In the genomic region with DNA sequence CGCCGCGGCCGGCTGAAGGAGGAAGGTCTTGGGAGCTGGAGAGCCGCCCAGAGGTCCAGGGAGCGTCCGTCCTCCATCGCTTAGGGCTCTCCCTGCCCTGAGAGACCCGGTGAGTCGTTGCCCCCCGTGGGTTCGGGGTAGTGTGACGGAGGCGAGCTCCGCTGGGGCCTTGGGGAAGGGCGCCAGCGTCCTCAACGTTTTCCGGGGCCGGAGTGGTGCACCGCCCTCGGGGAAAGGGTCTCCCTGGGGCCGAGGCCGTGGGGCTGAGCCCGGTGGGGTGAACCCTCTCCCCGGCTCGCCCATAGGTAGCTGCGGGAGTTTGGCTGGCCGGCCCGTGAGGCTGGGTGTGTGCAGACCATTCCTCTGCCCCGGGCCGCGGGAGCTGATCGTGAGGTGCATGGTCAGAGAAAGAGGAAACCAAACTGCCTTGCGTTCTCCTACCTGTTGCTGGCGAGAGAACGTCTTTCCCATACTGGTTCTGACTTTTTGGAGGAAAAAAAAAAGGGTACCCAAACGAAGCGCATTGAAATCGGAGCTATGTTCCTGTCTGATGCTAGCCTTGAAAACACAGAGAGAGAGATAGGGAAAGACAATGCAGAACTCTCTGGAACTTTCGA, we compare ENCODE assay signal across 8 mouse cellular contexts. TPM values are rescaled to one million over a fixed set of nuclear protein-coding genes. Genes with fewer than 3 reads are reported as not detected.
DNase-seq lines count a peak whose midpoint lies in the region; ATAC-seq and TF ChIP-seq lines count a peak whose summit lies in the region.

No protein-coding gene starts in this region.

- no peak for DNase-seq in kidney, postnatal 14 days
- DNase-seq in ES-E14 (ENCODE audit: low read depth, low spot score), result no peak
- DNase-seq in midbrain, embryonic 14.5 days, result no peak
- DNase-seq in left cerebral cortex, adult 8-10 months (ENCODE audit: low spot score in 2 of 2), result no peak
- DNase-seq in thymus, adult 18-20 months, result no peak

- no peaks in the 10 kb centered on the region for H3K27me3 ChIP-seq in kidney, embryonic 14.5 days (ENCODE audit: control insufficient read depth, insufficient read depth, low read length)
- H3K27me3 ChIP-seq in embryonic facial prominence, embryonic 13.5 days, result no peaks in the 10 kb centered on the region
- H3K27me3 ChIP-seq in midbrain, embryonic 14.5 days (ENCODE audit: control insufficient read depth, insufficient read depth, low read length), result no peaks in the 10 kb centered on the region

- H3K4me1 ChIP-seq in kidney, embryonic 14.5 days (ENCODE audit: control insufficient read depth, insufficient read depth, low read length), result no peaks in the 10 kb centered on the region
- H3K4me1 ChIP-seq in ES-E14 (ENCODE audit: control insufficient read depth in 2 of 2, insufficient read depth in 2 of 2, low read length in 2 of 2, poor library complexity in 1 of 2), result peaks cover 2% of the 10 kb centered on the region in 2 experiments; a peak in 3 of 4 replicates
- H3K4me1 ChIP-seq in embryonic facial prominence, embryonic 13.5 days, result peaks cover 11% of the 10 kb centered on the region
- peaks cover 22% of the 10 kb centered on the region for H3K4me1 ChIP-seq in midbrain, embryonic 14.5 days (ENCODE audit: control insufficient read depth, insufficient read depth, low read length)

- in situ Hi-C loops in ES-E14 (cut with MboI; ENCODE audit: low sequenced_read_pairs in 2 of 2, unreplicated experiment in 2 of 2), result no loop called here

- peak overlapping the region; percentile 45 for H3K4me2 ChIP-seq in kidney, embryonic 14.5 days (replicated peaks; ENCODE audit: low read depth, low read length)
- H3K4me2 ChIP-seq in embryonic facial prominence, embryonic 13.5 days, result peak overlapping the region; percentile 63
- peak overlapping the region; percentile 78 for H3K4me2 ChIP-seq in midbrain, embryonic 14.5 days (ENCODE audit: low read length)

- peaks cover 4% of the 10 kb centered on the region; the same call in 1 of the 2 replicates for H3K36me3 ChIP-seq in kidney, embryonic 14.5 days (ENCODE audit: control insufficient read depth, insufficient read depth, low read length)
- H3K36me3 ChIP-seq in ES-E14 (ENCODE audit: control insufficient read depth, insufficient read depth, low read length, poor library complexity, severe bottlenecking), result peaks cover 3% of the 10 kb centered on the region
- no peaks in the 10 kb centered on the region for H3K36me3 ChIP-seq in embryonic facial prominence, embryonic 13.5 days
- H3K36me3 ChIP-seq in midbrain, embryonic 14.5 days (ENCODE audit: control insufficient read depth, insufficient read depth, low read length), result no peaks in the 10 kb centered on the region

- H3K4me3 ChIP-seq in kidney, embryonic 14.5 days (ENCODE audit: low read length), result peak overlapping the region; percentile 98
- peak overlapping the region; percentile 88 to 99 for H3K4me3 ChIP-seq in ES-E14 (ENCODE audit: insufficient read depth in 1 of 2, low read depth in 1 of 2, low read length in 2 of 2, poor library complexity in 1 of 2, severe bottlenecking in 1 of 2)
- peak overlapping the region; percentile 95 for H3K4me3 ChIP-seq in embryonic facial prominence, embryonic 13.5 days
- peak overlapping the region; percentile 90 for H3K4me3 ChIP-seq in midbrain, embryonic 14.5 days (replicated peaks; ENCODE audit: low read depth, low read length)

- H3K9me3 ChIP-seq in kidney, embryonic 14.5 days (ENCODE audit: control insufficient read depth, low read length), result no peaks in the 10 kb centered on the region
- no peaks in the 10 kb centered on the region for H3K9me3 ChIP-seq in ES-E14 (ENCODE audit: control insufficient read depth, insufficient read depth, low read depth, low read length)
- H3K9me3 ChIP-seq in embryonic facial prominence, embryonic 13.5 days, result no peaks in the 10 kb centered on the region
- H3K9me3 ChIP-seq in midbrain, embryonic 14.5 days (ENCODE audit: control insufficient read depth, low read length), result no peaks in the 10 kb centered on the region

- peak; percentile 85 for ATAC-seq in kidney, embryonic 14.5 days (ENCODE audit: low FRiP score, low TSS enrichment)
- peak; percentile 71 for ATAC-seq in embryonic facial prominence, embryonic 13.5 days (ENCODE audit: insufficient number of reproducible peaks, insufficient read depth, low FRiP score, low TSS enrichment, low read depth)
- peak; percentile 8 for ATAC-seq in inflammation-experienced regulatory T-cells, adult 6 months
- peak; percentile 82; the same call in 1 of the 2 replicates for ATAC-seq in midbrain, embryonic 14.5 days (ENCODE audit: low FRiP score, low TSS enrichment)

- 0% methylated on average over 40 of the region's 41 CpGs for WGBS in kidney, embryonic 14.5 days
- under 1% methylated on average over 41 of the region's 41 CpGs for WGBS in embryonic facial prominence, embryonic 13.5 days
- WGBS in midbrain, embryonic 14.5 days, result under 1% methylated on average over 41 of the region's 41 CpGs

- peak overlapping the region; percentile 96 for H3K9ac ChIP-seq in kidney, embryonic 14.5 days (ENCODE audit: low read depth, low read length)
- H3K9ac ChIP-seq in ES-E14 (ENCODE audit: insufficient read depth, low read depth, low read length, poor library complexity, severe bottlenecking), result peak overlapping the region; percentile 97
- peak overlapping the region; percentile 96 for H3K9ac ChIP-seq in embryonic facial prominence, embryonic 13.5 days
- peak overlapping the region; percentile 82 for H3K9ac ChIP-seq in midbrain, embryonic 14.5 days (replicated peaks; ENCODE audit: low read length)

- H3K27ac ChIP-seq in kidney, embryonic 14.5 days (ENCODE audit: low read depth, low read length), result peak overlapping the region; percentile 99
- peak overlapping the region; percentile 81 for H3K27ac ChIP-seq in ES-E14 (ENCODE audit: insufficient read depth, low read depth, low read length, poor library complexity, severe bottlenecking)
- peak overlapping the region; percentile 97 for H3K27ac ChIP-seq in embryonic facial prominence, embryonic 13.5 days
- peak overlapping the region; percentile 94 for H3K27ac ChIP-seq in midbrain, embryonic 14.5 days (replicated peaks; ENCODE audit: low read depth, low read length)

TF ChIP-seq in ES-E14, 5 proteins besides CTCF, POLR2A, EP300 and RAD21:
- TF ChIP-seq CHD2 (IDR thresholded peaks at IDR 0.05; ENCODE audit: low read depth, low read length) (no peak), ZNF384 (IDR thresholded peaks at IDR 0.05; ENCODE audit: low read depth, low read length) (no peak), HCFC1 (IDR thresholded peaks at IDR 0.05; ENCODE audit: borderline replicate concordance, insufficient read depth, low read length) (no peak)

RNA-seq across cellular contexts. Expression of a gene that starts 0.6 kb away (rescaled TPM):
- 36.7 and 53.8 TPM in 2 replicates for polyA plus RNA-seq in kidney, embryonic 14.5 days (2014; fragmentation: Nextera tagmentation; extraction: Ambion mirVana)
- total RNA-seq in ES-E14 (2012; rRNA removed), result 87.9 and 88.3 TPM in 2 replicates
- polyA plus RNA-seq in embryonic facial prominence, embryonic 13.5 days (2015; fragmentation: Nextera tagmentation; extraction: Ambion mirVana), result 39.7 and 40.8 TPM in 2 replicates
- polyA plus RNA-seq in inflammation-experienced regulatory T-cells, adult 6 months (2017; shearing (Covaris generic)), result 10 to 100 TPM; 62.9 to 89.9 (median 86.7) TPM
- 27.0 and 34.7 TPM in 2 replicates for polyA plus RNA-seq in midbrain, embryonic 14.5 days (2014; fragmentation: Nextera tagmentation; extraction: Ambion mirVana)
- 10 to 100 TPM; 46.1 to 57.5 (median 53.0) TPM for total RNA-seq in left cerebral cortex, adult 8-10 months (2022)

RNA-seq across cellular contexts. Expression of a gene that starts 40.4 kb away (rescaled TPM):
- not detected in 2 replicates for polyA plus RNA-seq in kidney, embryonic 14.5 days (2014; fragmentation: Nextera tagmentation; extraction: Ambion mirVana)
- total RNA-seq in ES-E14 (2012; rRNA removed), result 1.0 and 1.1 TPM in 2 replicates
- 0.14 and 0.18 TPM in 2 replicates for polyA plus RNA-seq in embryonic facial prominence, embryonic 13.5 days (2015; fragmentation: Nextera tagmentation; extraction: Ambion mirVana)
- polyA plus RNA-seq in inflammation-experienced regulatory T-cells, adult 6 months (2017; shearing (Covaris generic)), result not detected
- polyA plus RNA-seq in midbrain, embryonic 14.5 days (2014; fragmentation: Nextera tagmentation; extraction: Ambion mirVana), result 0.12 and 0.64 TPM in 2 replicates
- 1 to 10 TPM; 3.5 to 4.4 (median 4.0) TPM for total RNA-seq in left cerebral cortex, adult 8-10 months (2022)

Comparison
In these comparisons a context has a peak if more than half of its experiments do, and no peak if none do; other contexts are left out.
1. ATAC-seq: peak in every context shown above with its lines; median percentile 85 in kidney, embryonic 14.5 days; 82 in midbrain, embryonic 14.5 days; 71 in embryonic facial prominence, embryonic 13.5 days; 8 in inflammation-experienced regulatory T-cells, adult 6 months.